Mouse (Mus musculus) myocyte (in vitro differentiated cells): ENCODE results near the gene Tspan14. TPM values are rescaled to one million over a fixed set of nuclear protein-coding genes. Genes with fewer than 3 reads are reported as not detected.

Source experiments
- H3K27me3 ChIP-seq: one replicate; pipeline ENCODE4 v1.6.1; 2011; ENCODE audit not compliant: control insufficient read depth, insufficient read depth, insufficient read length
- H3K36me3 ChIP-seq: one replicate; pipeline ENCODE4 v1.6.1; 2011; ENCODE audit not compliant: control insufficient read depth, insufficient read depth
- H3K4me2 ChIP-seq: one replicate; pipeline ENCODE4 v1.6.1; 2011; ENCODE audit warnings: low read depth, control low read depth
- H3K4me3 ChIP-seq: one replicate; pipeline ENCODE4 v1.5.1; 2011; ENCODE audit warnings: mild to moderate bottlenecking, control low read depth, moderate library complexity
- H3K79me2 ChIP-seq: one replicate; pipeline ENCODE4 v1.6.1; 2011; ENCODE audit not compliant: control insufficient read depth, insufficient read depth
- H3ac ChIP-seq: one replicate; pipeline ENCODE4 v1.6.1; 2011; ENCODE audit not compliant: control insufficient read depth, insufficient read length
- CEBPB ChIP-seq: IDR thresholded peaks from 2 replicates; pipeline ENCODE4 v1.6.1; 2011; ENCODE audit warnings: mild to moderate bottlenecking, moderate library complexity; ENCODE audit not compliant: poor library complexity, insufficient read depth, severe bottlenecking
- E2F4 ChIP-seq: IDR thresholded peaks from one replicate; pipeline ENCODE4 v1.6.1; 2011; ENCODE audit warnings: mild to moderate bottlenecking, control low read depth, moderate library complexity; ENCODE audit not compliant: insufficient read depth
- MAX ChIP-seq: IDR thresholded peaks from one replicate; pipeline ENCODE4 v1.6.1; 2011; ENCODE audit warnings: low read depth, mild to moderate bottlenecking, control low read depth
- MYOD1 ChIP-seq, 3 experiments: IDR thresholded peaks; one replicate each; pipeline ENCODE4 v1.6.1; 2011; ENCODE audit warnings: control low read depth in 2 of 3, low read depth in 2 of 3, mild to moderate bottlenecking in 2 of 3, moderate library complexity in 1 of 3; ENCODE audit not compliant: insufficient read length in 2 of 3, control insufficient read depth in 1 of 3
- MYOG ChIP-seq, 3 experiments: IDR thresholded peaks; one replicate each; pipeline ENCODE4 v1.6.1; 2011; ENCODE audit warnings: control low read depth in 2 of 3, low read depth in 2 of 3, mild to moderate bottlenecking in 2 of 3; ENCODE audit not compliant: insufficient read length in 2 of 3, control insufficient read depth in 1 of 3, insufficient read depth in 1 of 3
- POLR2A ChIP-seq: IDR thresholded peaks from one replicate; pipeline ENCODE4 v1.6.1; 2011; ENCODE audit warnings: low read depth, mild to moderate bottlenecking, control low read depth, moderate library complexity; ENCODE audit not compliant: insufficient read length
- POLR2AphosphoS2 ChIP-seq: IDR thresholded peaks from one replicate; pipeline ENCODE4 v1.6.1; 2011; ENCODE audit warnings: low read depth, control low read depth; ENCODE audit not compliant: insufficient read length
- REST ChIP-seq: IDR thresholded peaks from one replicate; pipeline ENCODE4 v1.6.1; 2011; ENCODE audit warnings: mild to moderate bottlenecking, control low read depth, moderate library complexity; ENCODE audit not compliant: insufficient read depth, insufficient read length
- SRF ChIP-seq: IDR thresholded peaks from one replicate; pipeline ENCODE4 v1.6.1; 2011; ENCODE audit warnings: low read depth; ENCODE audit not compliant: control insufficient read depth, insufficient read length
- TCF12 ChIP-seq: IDR thresholded peaks from one replicate; pipeline ENCODE4 v1.6.1; 2011; ENCODE audit warnings: mild to moderate bottlenecking, control low read depth; ENCODE audit not compliant: poor library complexity, insufficient read depth, severe bottlenecking
- TCF3 ChIP-seq: IDR thresholded peaks from one replicate; pipeline ENCODE4 v1.6.1; 2011; ENCODE audit warnings: low read depth, control low read depth; ENCODE audit not compliant: insufficient read length
- USF1 ChIP-seq: IDR thresholded peaks from one replicate; pipeline ENCODE4 v1.6.1; 2011; ENCODE audit warnings: low read depth, mild to moderate bottlenecking, control low read depth, moderate library complexity
- polyA plus RNA-seq: library from polyadenylated mRNA; unstranded; fragments of >200 nt; fragmentation: generic; extraction: Trizol; gene quantifications from one replicate; pipeline ENCODE4 v1.2.1, GENCODE M21; 2012; ENCODE audit warnings: missing spikeins

Gene Tspan14
- polyA plus RNA-seq, 1 experiment: 90.6 TPM

DNA sequence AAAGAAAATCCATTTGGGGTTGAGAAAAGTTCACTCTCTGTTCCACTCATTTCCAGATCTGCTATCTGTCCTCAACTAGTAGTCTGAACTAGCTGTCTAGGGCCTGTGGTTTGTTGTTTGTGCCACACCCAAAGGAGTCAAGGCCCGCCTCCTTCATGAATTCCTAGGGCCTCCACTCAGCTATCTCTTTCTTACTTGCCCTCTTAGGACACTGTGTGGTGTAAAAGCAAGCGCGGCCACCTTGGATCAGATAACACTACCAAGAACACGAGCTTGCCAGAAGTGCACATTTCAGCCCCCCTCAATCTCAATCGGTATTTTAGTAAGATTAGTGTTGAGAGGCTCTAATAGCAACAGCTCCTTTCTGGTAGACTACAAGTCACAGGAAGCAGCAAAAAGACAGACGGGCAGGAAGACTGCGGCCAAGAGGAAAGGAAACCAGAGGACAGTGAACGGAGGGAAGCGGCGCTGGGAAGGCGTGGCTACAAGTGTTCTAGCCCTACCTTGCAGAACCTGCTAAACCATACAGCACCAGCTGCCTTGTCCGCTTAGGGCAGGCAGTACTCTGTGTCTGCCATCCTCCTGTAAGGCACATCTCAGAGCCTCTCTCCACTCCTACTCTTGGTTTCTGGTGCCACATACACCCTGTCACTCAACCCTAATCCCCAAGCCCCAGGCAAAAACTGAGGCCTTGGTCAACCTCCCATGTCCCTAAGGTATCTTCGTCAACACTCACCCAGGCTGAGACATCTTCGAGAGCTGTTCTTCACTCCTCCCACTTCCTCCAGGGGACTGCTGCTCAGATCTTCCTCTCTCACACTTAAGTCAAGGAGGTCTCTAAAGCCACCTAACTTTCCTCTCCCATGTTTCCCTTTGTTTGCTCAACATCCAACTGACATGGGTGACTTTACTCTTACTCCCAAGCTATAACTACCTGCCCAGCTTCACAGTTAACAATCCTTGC is 18.9 kb downstream of the Tspan14 start:
- Histone ChIP-seq H3K4me2 (peak overlapping the region; percentile 42), H3K79me2 (peaks cover 91% of the 10 kb centered on the region), H3K36me3 (peaks cover 13% of the 10 kb centered on the region), H3K4me3 (no peak overlapping the region), H3K27me3 (no peaks in the 10 kb centered on the region), H3ac (no peak overlapping the region)
- TF ChIP-seq MAX: no peak
- TF ChIP-seq TCF3: no peak
- no peak for TF ChIP-seq MYOG (IDR thresholded peaks at IDR 0.05; ENCODE audit: control insufficient read depth in 1 of 3, insufficient read depth in 1 of 3, insufficient read length in 2 of 3, low read depth in 2 of 3)
- TF ChIP-seq TCF12: no peak
- TF ChIP-seq REST: no peak
- no peak for TF ChIP-seq USF1
- no peak for TF ChIP-seq SRF
- TF ChIP-seq POLR2AphosphoS2: no peak
- no peak for TF ChIP-seq CEBPB
- no peak for TF ChIP-seq MYOD1 (IDR thresholded peaks at IDR 0.05; ENCODE audit: control insufficient read depth in 1 of 3, insufficient read length in 2 of 3, low read depth in 2 of 3)
- TF ChIP-seq E2F4: no peak
- no peak for TF ChIP-seq POLR2A

GRCm38 (mm10) chr14:40943802-40944201 is 22.8 kb downstream of the Tspan14 start:
- H3K27me3 ChIP-seq: no peaks in the 10 kb centered on the region
- H3K36me3 ChIP-seq: peaks cover 13% of the 10 kb centered on the region
- H3K79me2 ChIP-seq: peaks cover 90% of the 10 kb centered on the region
- no peak overlapping the region for H3K4me2 ChIP-seq
- H3ac ChIP-seq: no peak overlapping the region
- TF ChIP-seq POLR2AphosphoS2: no peak
- TF ChIP-seq USF1: no peak
- no peak for TF ChIP-seq REST
- no peak for TF ChIP-seq POLR2A
- no peak for TF ChIP-seq TCF3
- no peak for TF ChIP-seq MYOG (IDR thresholded peaks at IDR 0.05; ENCODE audit: control insufficient read depth in 1 of 3, insufficient read depth in 1 of 3, insufficient read length in 2 of 3, low read depth in 2 of 3)
- no peak for TF ChIP-seq MYOD1 (IDR thresholded peaks at IDR 0.05; ENCODE audit: control insufficient read depth in 1 of 3, insufficient read length in 2 of 3, low read depth in 2 of 3)
- no peak for TF ChIP-seq MAX
- no peak for TF ChIP-seq SRF
- TF ChIP-seq E2F4: no peak
- TF ChIP-seq CEBPB: no peak
- no peak for TF ChIP-seq TCF12
- no peak overlapping the region for H3K4me3 ChIP-seq

- H3K79me2 ChIP-seq: peaks cover 96% of the 10 kb centered on the region
- no peak for TF ChIP-seq TCF3
- TF ChIP-seq POLR2AphosphoS2: no peak
- TF ChIP-seq MYOD1 (IDR thresholded peaks at IDR 0.05; ENCODE audit: control insufficient read depth in 1 of 3, insufficient read length in 2 of 3, low read depth in 2 of 3): no peak
- no peak for TF ChIP-seq CEBPB
- no peak for TF ChIP-seq MYOG (IDR thresholded peaks at IDR 0.05; ENCODE audit: control insufficient read depth in 1 of 3, insufficient read depth in 1 of 3, insufficient read length in 2 of 3, low read depth in 2 of 3)
- TF ChIP-seq REST: no peak
- TF ChIP-seq TCF12: no peak
- TF ChIP-seq USF1: no peak
- no peak for TF ChIP-seq E2F4
- no peak for TF ChIP-seq SRF
- TF ChIP-seq POLR2A: no peak
- TF ChIP-seq MAX: no peak
- no peak overlapping the region for H3ac ChIP-seq
- H3K27me3 ChIP-seq: no peaks in the 10 kb centered on the region
- no peak overlapping the region for H3K4me3 ChIP-seq
- no peak overlapping the region for H3K4me2 ChIP-seq
- peaks cover 13% of the 10 kb centered on the region for H3K36me3 ChIP-seq
Measured at GRCm38 (mm10) chr14:40942429-40942828, 24.2 kb downstream of the Tspan14 start.

DNA sequence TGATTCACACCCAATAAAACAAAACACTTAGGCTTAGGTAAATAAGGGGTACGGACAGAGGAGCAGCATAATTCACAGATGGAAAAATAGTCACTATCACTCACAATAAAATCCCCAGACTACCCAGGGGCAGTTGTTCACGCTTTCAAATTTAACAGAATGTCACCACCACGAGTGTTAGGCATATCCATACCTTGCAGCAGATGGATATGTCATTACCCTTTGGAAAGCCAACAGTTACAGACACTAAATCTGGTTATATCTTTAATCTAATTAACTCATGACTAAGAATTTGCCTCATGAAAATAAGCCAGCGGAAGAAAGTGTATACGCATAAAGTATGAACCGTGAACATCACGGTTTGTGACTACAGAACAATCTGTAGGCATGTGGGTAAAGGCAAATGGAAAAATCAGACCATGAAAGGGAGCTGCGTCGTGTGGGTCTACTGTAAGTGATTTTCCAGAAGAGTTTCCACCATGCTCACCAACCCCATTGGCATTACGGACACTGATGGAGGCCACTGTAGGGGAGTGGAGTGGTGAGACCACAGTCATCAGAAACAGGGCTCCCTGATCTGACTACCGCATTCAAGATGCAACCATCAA is 28.1 kb downstream of the Tspan14 start:
- no peak for TF ChIP-seq USF1
- TF ChIP-seq POLR2A: no peak
- no peak for TF ChIP-seq REST
- no peak for TF ChIP-seq TCF3
- TF ChIP-seq POLR2AphosphoS2: no peak
- no peak for TF ChIP-seq SRF
- TF ChIP-seq MAX: no peak
- no peak for TF ChIP-seq MYOG (IDR thresholded peaks at IDR 0.05; ENCODE audit: control insufficient read depth in 1 of 3, insufficient read depth in 1 of 3, insufficient read length in 2 of 3, low read depth in 2 of 3)
- no peak for TF ChIP-seq MYOD1 (IDR thresholded peaks at IDR 0.05; ENCODE audit: control insufficient read depth in 1 of 3, insufficient read length in 2 of 3, low read depth in 2 of 3)
- TF ChIP-seq E2F4: no peak
- TF ChIP-seq TCF12: no peak
- no peak for TF ChIP-seq CEBPB
- Histone ChIP-seq H3ac (no peak overlapping the region), H3K4me3 (no peak overlapping the region), H3K36me3 (no peaks in the 10 kb centered on the region), H3K79me2 (peaks cover 99% of the 10 kb centered on the region), H3K4me2 (no peak overlapping the region), H3K27me3 (no peaks in the 10 kb centered on the region)
